Mouse (Mus musculus) 3134 (cell line): ENCODE measurements around the gene Sbno1.

Experiments used
- DNase-seq: peaks from one replicate; pipeline ENCODE4 v3.0.0-alpha.2; 2011; ENCODE audit warnings: low spot score; ENCODE audit not compliant: insufficient read length; ENCODE audit errors: extremely low read depth

The Sbno1 gene

DNA sequence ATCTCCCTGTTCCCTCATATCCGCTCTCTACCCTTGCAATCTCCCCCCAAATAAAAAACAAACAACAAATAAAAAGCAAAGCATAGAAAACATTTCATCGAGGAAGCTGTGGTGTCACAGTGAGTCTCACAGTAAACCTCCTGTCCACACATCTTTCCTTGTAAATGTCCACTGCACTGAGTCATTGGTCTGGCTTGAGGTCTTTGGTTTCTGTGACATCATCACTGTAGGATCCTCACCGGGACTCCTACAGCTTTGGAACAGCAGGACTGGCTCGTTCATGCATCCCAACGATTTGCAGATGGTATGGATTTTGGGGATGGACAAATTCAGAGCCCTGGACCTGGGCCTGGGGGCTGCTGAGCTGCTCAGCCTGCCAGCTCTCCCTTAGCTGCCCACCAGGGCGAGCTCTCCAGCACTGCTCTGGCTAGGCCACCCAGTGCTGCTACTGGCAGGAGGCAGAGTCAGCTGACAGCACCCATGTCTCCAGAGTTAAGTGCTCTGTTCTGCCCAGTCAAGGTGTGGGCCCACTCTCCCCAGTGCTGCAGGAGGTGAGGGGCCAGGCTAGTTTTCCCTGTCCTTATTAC lies 84.0 kb downstream of the Sbno1 start:
- peak; percentile 68 for DNase-seq

DNA sequence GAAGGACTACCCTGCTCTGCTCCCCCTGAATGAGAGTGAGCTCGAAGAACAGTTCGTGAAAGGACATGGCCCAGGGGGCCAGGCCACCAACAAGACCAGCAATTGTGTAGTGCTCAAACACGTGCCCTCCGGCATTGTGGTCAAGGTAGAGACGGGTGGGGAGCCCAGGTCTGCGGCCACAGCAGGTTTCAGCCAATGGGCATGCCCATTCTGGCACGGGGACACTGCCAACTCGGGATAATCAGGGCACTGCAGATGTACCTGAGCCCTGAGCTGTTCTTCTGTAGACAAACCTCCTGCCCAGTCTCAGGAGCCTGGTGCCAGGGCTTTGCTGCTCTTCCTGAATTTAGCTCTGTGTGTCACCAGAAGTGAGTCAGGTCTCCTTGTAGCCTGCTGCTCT lies 87.0 kb downstream of the Sbno1 start:
- DNase-seq, result no peak

- DNase-seq, result no peak
Measured at GRCm38 (mm10) chr5:124337909-124338308, 87.9 kb downstream of the Sbno1 start.

DNA sequence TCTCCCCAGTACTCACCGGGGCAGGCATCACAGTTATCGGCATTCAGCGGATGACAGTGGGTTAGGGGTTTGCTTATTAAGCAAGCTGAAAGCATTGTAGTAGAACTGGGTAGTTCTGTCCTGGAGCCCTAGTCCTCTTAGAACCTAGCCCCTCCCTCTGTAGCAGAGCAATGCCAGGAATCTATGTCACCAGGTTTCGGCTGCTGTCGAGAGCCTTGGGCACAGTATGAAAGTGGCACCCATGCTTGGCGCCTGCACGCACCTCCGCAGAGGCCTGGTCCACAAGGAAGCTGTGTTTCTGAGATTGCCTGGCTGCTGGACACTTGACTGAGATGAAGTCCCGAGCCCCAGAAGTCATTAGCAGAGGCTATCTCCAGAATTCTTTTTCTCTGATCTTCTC lies 88.7 kb downstream of the Sbno1 start:
- DNase-seq, result no peak

DNA sequence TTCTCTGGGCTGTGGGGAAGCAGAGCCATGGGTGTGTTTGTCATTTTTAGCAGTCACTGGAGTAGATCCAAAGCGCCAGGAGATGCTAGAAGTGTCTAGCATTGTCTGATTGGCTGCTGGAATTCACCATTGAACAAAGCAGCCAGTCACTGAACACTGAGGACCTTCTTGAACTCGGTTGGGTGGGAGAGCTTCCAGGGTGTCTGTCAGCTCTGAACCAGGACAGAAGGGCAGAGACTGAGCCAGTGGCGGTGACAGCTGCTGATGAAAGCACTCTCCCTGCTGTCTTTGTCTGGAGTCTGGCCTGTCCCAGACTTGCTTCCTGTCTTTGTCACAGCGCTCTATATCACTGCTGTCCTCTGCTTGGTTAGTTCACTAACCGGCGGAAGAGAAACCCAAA lies 91.4 kb downstream of the Sbno1 start:
- DNase-seq, result no peak

DNA sequence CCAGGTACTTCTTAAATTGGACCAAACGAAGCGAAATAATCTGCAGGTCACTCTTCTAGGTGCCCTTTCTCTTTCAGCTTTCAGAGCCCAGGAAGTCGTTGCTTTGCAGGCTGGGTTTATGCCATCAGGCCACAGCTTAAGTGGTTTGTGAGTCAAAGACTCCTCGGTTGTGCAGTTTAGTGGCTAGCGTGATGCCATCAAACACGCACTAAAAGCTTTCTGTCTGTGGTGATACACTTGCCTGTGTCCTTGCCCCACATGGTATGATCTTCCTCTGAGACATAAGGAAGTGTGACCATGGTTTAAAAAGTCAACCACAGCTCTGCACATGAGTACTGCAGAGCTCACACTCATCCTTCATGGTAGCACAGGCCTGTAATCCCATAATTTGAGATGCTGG lies 95.7 kb downstream of the Sbno1 start:
- no peak for DNase-seq

GRCm38 (mm10) chr5:124327510-124328364 lies 98.1 kb downstream of the Sbno1 start, which contains the start of the genes Mphosph9 and 2810006K23Rik:
Gene Mphosph9, minus strand, starts transcription at chr5:124327972.
Gene 2810006K23Rik, plus strand, starts transcription at chr5:124328089.
- DNase-seq, result peak; percentile 100

GRCm38 (mm10) chr5:124326829-124327228 lies 99.0 kb downstream of the Sbno1 start:
- no peak for DNase-seq
